32 mouse cellular contexts compared by ENCODE assay signal in the genomic region with DNA sequence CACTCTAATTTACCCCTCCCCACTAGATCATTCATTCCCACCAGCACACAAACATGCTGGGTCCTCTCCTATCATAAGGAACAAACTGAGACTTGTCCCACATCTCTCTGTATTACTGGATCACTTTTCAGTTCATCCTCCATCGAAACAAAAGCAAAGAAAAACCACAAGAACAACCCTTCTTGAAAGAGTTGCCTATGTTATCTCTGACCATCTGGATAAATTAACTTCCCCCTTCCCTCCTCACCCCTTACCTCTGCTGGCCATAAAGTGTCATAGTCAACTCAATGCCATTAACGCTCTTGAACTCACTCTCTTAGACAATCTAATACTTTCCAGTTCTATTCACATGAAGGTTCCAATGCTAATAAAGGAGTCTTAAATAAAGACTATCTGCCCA. TPM values are rescaled to one million over a fixed set of nuclear protein-coding genes. Genes with fewer than 3 reads are reported as not detected.
"Had no signal": no experiment of that assay in that cellular context is flagged by ENCODE, and none has a peak within 500 bp of the region (broad histone marks: within the 10 kb centered on the region; RNA-seq: fewer than 3 reads in every experiment).

No protein-coding gene starts in this region.

- H3K27me3 ChIP-seq: lung, embryonic 15.5 days had no signal

- DNase-seq: kidney, adult 18-20 months; kidney, adult 9 months; kidney, postnatal 25 days; layer of hippocampus, postnatal 36 days; lung, adult 18-20 months; lung, postnatal 10 days; lung, postnatal 36 days; midbrain, embryonic 14.5 days; right cerebral cortex, adult 18-20 months; right cerebral cortex, postnatal 14 days; right cerebral cortex, postnatal 4 days; spleen, adult 18-20 months; thymus, adult 2 months; thymus, postnatal 14 days; thymus, postnatal 4 days had no signal

- H3K4me2 ChIP-seq: lung, embryonic 15.5 days; midbrain, embryonic 11.5 days had no signal

- H3K27ac ChIP-seq: kidney, postnatal 0 days; left cerebral cortex, adult 2 months; liver, embryonic 14.5 days; lung, embryonic 15.5 days had no signal

- H3K9me3 ChIP-seq: lung, embryonic 15.5 days had no signal

- H3K9ac ChIP-seq: liver, embryonic 14.5 days; lung, embryonic 15.5 days had no signal

- H3K4me3 ChIP-seq: left cerebral cortex, adult 2 months; lung, embryonic 15.5 days had no signal

RNA-seq across cellular contexts. Expression of a gene that starts 54.2 kb away (rescaled TPM):
- total RNA-seq: layer of hippocampus, adult 8-10 months; layer of hippocampus, postnatal 10 days; layer of hippocampus, postnatal 36 days; left cerebral cortex, adult 2 months; left cerebral cortex, postnatal 10 days; left cerebral cortex, postnatal 36 days; liver, adult 2 months; megakaryocyte-erythroid progenitor cell, adult 5-6 weeks; midbrain, postnatal 0 days had no signal
- polyA plus RNA-seq: kidney, postnatal 0 days; large intestine, adult 2 months; limb, embryonic 11.5 days; liver, adult 2 months; liver, embryonic 14.5 days; lung, embryonic 15.5 days; midbrain, embryonic 11.5 days; midbrain, embryonic 14.5 days; midbrain, postnatal 0 days; neural tube, embryonic 11.5 days; neural tube, embryonic 14.5 days; stomach, embryonic 16.5 days had no signal

RNA-seq across cellular contexts. Expression of a gene that starts 54.8 kb away (rescaled TPM):
- total RNA-seq: liver, adult 2 months; megakaryocyte-erythroid progenitor cell, adult 5-6 weeks had no signal
- polyA plus RNA-seq: large intestine, adult 2 months; liver, adult 2 months had no signal
